Mouse (Mus musculus) layer of hippocampus, adult 2 months (tissue): ENCODE data around the gene Afap1l2. TPM values are rescaled to one million over a fixed set of nuclear protein-coding genes. Genes with fewer than 3 reads are reported as not detected.
A peak's percentile ranks its signal among the peaks of the same experiment; 100 is the strongest.

Source experiments
- DNase-seq, 2 experiments: peaks; one replicate each; pipeline ENCODE4 v3.0.0; 2022; ENCODE audit warnings: low spot score in 2 of 2
- H3K27ac ChIP-seq: fragments of 200-600 bp; 2 replicates; pipeline ENCODE4 v1.8.1; 2022
- H3K4me3 ChIP-seq: fragments of 200-600 bp; 2 replicates; pipeline ENCODE4 v1.8.1; 2022; ENCODE audit warnings: mild to moderate bottlenecking
- CTCF ChIP-seq: fragments of 200-600 bp; conservative IDR thresholded peaks from 2 replicates; pipeline ENCODE4 v1.8.1; 2022; ENCODE audit warnings: antibody characterized with exemption, mild to moderate bottlenecking, moderate library complexity
- total RNA-seq, 2 experiments: library from RNA; stranded (reverse); gene quantifications; 2 replicates each; pipeline ENCODE4 v1.2.3; 2021

Gene Afap1l2
- total RNA-seq, 2 experiments from 2014 or later, result 11.4 to 12.0 TPM

- Histone ChIP-seq H3K27ac (peak overlapping the region; percentile 46; the same call in 1 of the 2 replicates), H3K4me3 (no peak overlapping the region)
- DNase-seq, result no peak
- TF ChIP-seq CTCF, result peak; percentile 47
Observed at GRCm38 (mm10) chr19:57028327-57029179, 20.5 kb upstream of the Afap1l2 start.

DNA sequence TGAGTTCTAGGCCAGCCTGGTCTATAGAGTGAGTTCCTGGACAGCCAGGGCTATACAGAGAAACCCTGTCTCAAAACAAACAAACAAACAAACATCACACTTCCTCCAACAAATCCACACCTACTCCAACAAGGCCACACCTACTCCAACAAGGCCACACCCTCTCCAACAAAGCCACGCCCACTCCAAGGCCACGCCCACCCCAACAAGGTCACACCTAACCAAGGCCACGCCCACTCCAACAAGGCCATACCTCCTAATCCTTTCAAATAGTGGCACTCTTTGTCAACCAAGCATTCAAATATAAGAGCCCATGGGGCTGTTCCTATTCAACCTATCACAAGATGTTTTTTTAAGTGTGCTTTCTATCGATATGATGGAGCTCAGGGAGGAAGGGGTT lies 18.5 kb upstream of the Afap1l2 start:
- Histone ChIP-seq H3K27ac (no peak overlapping the region), H3K4me3 (no peak overlapping the region)
- no peak for TF ChIP-seq CTCF
- no peak for DNase-seq

- no peak overlapping the region for H3K4me3 ChIP-seq
- no peak for DNase-seq
- no peak for TF ChIP-seq CTCF
- H3K27ac ChIP-seq, result no peak overlapping the region
Observed at GRCm38 (mm10) chr19:57017785-57018179, 9.8 kb upstream of the Afap1l2 start.

DNA sequence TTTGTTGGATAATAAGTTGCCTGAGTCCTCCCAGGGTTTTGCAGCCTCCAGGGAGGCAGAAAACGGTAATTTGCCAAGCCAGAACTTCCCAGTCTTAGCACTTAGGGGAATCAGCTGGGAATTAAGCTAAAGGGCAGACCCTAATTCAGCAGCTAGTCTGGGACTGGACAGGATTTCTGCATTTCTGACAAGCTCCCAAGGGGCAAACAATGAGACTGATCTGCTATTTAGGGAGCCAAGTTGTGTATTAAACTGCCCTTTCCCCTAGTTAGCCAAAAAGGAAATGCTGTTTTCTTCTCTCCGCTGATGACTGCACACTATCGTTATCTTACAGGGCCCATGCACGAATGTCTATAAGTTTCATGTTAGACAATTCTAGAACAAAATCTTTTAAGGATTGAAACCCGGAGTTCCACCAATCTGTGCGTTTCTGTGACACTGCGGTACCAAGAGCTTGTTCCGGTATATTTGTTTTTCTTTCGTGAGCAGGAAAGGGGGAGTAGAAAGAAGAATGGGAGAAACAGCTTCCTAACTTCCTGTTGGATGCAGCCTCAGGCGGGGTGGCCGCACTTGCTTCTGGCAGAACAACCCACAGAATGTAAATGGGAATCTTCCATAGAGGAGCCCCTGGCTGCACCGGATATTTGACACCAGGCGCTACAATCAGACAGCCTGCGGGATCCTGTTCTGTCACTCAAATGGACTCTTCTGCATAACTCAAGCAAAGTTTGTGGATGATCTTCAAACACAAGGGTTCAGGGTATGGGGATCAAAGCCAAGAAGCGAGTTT lies 9.2 kb upstream of the Afap1l2 start:
- Histone ChIP-seq H3K27ac (no peak overlapping the region), H3K4me3 (no peak overlapping the region)
- no peak for TF ChIP-seq CTCF

DNA sequence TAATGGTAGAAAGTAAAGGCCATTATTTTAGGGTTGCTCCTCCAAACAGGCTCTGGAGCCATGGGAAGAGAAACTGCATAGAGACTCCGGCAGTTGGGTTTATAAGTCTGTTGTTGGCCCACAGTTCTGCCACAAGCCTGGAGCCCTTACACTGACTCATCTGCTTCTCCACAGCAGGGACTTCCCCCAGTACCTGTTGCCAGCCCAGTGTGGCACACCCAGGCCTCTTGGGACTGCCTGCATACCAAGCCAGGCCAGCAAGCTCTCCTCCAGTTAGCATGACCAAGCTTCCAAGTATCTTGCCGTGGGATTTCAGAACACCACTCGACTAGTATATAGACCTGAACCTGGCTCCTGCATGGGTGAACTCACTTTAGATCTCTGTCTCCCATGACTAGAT lies 6.8 kb upstream of the Afap1l2 start:
- TF ChIP-seq CTCF, result no peak
- Histone ChIP-seq H3K4me3 (no peak overlapping the region), H3K27ac (no peak overlapping the region)
- no peak for DNase-seq

More for the DNA sequence above, 9.2 kb upstream of the Afap1l2 start:
- no peak for DNase-seq

DNA sequence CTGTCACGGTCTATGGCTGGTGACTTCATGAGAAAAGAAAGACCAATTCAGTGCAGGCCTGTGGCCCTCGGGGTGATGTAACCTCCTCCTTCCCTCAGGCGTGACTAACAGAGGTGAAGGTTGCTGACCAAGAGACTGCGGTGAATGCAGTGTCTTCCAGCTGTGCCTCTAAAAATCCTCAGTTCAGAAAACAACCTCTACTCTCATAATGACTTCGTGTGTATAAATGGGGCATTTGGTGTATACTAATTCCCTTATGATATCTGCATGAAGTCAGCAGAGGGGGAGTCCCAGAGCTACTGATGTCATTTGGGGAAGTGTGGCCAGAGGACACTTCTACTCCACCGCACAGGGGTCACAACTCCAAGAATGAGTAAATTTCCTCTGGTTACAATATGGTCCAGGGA lies 5.2 kb upstream of the Afap1l2 start:
- DNase-seq, result no peak
- H3K27ac ChIP-seq, result no peak overlapping the region
- no peak overlapping the region for H3K4me3 ChIP-seq
- TF ChIP-seq CTCF, result no peak

- Histone ChIP-seq H3K27ac (no peak overlapping the region), H3K4me3 (no peak overlapping the region)
- no peak for DNase-seq
- no peak for TF ChIP-seq CTCF
Observed at GRCm38 (mm10) chr19:57012068-57012467, 4.0 kb upstream of the Afap1l2 start.

DNA sequence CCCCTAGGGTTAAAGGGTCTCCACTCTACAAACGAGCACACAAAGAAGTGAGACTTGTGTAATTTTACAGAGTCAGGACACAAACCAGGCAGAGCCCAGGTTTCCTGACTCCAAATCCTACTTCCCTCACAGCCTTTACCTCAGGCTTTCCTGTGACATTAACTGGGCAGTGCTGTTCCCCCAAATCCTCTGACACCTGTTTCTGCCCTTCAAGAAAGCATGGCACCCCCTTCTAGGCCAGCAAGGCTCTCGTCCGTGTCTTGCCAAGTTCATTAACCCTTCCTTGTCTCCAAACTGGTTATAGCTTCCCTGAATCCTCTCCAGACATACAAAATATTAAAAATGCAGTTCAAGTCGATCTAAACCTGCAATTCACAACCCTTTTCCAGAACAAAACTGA lies 2.0 kb upstream of the Afap1l2 start:
- DNase-seq, result no peak
- TF ChIP-seq CTCF, result no peak
- H3K27ac ChIP-seq, result peak overlapping the region; percentile 7; the same call in 1 of the 2 replicates
- H3K4me3 ChIP-seq, result no peak overlapping the region

DNA sequence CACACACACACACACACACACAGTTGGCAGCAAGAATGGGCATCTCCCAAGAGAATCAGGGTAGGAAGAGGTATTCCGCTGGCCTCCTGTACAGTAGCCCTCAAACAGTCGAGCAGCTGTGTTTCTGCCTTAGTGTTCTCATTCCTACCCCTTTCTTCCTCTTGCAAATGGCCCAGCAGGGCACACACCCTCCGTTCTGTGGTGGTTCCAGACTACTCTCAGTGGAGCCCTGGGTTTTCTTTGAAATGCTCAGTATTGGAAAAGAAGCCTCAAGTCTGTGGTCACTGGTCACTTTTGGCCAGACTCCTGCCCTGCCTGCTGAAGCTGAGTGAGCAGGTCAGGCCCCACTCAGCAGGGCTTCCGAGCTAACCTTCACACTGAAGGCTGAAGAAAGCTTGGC lies 1.6 kb upstream of the Afap1l2 start:
- TF ChIP-seq CTCF, result no peak
- H3K4me3 ChIP-seq, result no peak overlapping the region
- peak overlapping the region; percentile 7; the same call in 1 of the 2 replicates for H3K27ac ChIP-seq
- DNase-seq, result no peak

GRCm38 (mm10) chr19:57007291-57007690 lies 737 bp downstream of the Afap1l2 start:
- TF ChIP-seq CTCF, result peak; percentile 47
- peak overlapping the region; percentile 87 for H3K27ac ChIP-seq
- peak overlapping the region; percentile 68 for H3K4me3 ChIP-seq
- DNase-seq, result peak; percentile 27 to 32

DNA sequence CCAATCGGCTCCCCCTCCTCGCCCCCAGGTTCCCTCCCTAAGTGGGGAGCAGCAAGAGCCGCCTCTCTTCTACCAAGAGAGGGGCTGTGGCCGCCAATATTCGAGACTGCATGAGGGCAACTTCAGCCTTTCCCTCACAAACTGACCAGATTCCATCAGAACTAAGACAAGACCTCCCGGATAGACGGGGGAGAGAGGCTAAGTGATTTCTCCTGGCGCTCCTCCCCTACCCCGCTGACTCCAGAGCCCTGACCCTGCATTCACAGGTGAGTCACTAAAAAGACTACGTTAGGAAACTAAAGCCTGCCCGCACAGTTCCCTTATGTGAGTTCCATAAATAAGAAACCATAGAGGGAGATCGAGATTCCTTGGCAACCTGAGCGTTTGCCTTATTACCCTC lies 1.2 kb downstream of the Afap1l2 start:
- peak overlapping the region; percentile 87 for H3K27ac ChIP-seq
- TF ChIP-seq CTCF, result no peak
- DNase-seq, result no peak
- H3K4me3 ChIP-seq, result peak overlapping the region; percentile 68

DNA sequence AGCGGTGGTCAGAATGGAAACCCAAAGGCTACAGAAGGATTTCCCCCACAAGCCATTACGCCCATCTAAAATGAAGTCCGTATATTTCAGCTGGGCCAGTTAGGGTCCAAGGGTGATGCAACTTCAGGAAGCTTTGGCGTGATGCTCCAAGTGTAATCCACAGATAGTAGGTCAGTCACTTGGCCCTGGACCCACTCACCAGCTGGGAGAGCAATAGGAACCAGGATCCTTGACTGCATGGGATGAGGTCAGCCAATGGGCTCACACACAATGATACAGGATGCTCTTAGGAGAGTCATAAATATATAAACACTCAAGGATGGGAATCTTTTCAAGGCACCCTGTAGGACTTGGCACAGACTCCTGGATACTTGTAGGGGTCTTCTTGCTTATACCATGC lies 3.0 kb downstream of the Afap1l2 start:
- Histone ChIP-seq H3K27ac (no peak overlapping the region), H3K4me3 (no peak overlapping the region)
- DNase-seq, result no peak
- TF ChIP-seq CTCF, result no peak

DNA sequence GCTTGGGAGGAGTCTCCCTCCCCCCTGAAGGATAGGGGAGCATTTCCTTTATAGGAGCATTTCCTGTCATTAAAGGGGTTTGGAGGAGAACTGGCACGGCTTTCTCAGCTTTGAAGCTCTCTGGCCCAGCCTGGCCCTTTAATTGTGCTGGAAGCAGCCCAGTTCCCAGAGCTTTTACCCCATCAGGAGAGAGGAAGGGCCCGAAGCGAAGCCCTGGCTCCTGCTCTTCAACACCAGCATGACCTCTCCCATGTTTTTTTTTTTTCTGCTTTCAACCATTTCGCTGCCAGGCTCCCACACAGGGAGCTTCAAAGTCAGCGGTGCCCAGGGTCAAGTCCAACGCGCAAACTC lies 4.6 kb downstream of the Afap1l2 start:
- H3K27ac ChIP-seq, result peak overlapping the region; percentile 68
- H3K4me3 ChIP-seq, result peak overlapping the region; percentile 33; the same call in 1 of the 2 replicates
- peak in 1 of 2 experiments; percentile 43 for DNase-seq
- no peak for TF ChIP-seq CTCF
